Mouse (Mus musculus) c-Kit-positive CD71-positive TER-119-positive erythroid progenitor cells, embryonic 14.5 days (primary cell): Measurements from ENCODE around the gene Rpp21.
"Not testable (repeated sequence)": the region's sequence is repeated elsewhere in the genome, so short reads cannot be mapped to it uniquely, and the experiment has no call there.

Experiments
- DNase-seq: peaks from one replicate; pipeline ENCODE4 v3.0.0-alpha.2; 2013; ENCODE audit warnings: low spot score

The Rpp21 gene

DNA sequence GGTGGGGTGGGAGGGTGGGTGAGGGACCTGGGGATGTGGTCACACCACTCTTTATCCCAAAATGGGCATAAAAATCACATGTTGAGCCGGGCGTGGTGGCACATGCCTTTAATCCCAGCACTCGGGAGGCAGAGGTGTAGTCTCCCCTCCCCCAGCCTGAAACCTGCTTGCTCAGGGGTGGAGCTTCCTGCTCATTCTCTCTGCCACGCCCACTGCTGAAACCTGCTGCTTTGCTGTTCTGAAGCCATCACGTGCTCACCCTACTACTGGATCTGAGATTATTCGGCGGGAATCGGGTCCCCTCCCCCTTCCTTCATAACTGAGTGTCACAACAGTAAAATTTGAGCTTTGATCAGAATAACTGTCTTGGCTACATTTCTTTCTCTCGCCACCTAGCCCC is 22.6 kb downstream of the Rpp21 start:
- not testable (repeated sequence) for DNase-seq

DNA sequence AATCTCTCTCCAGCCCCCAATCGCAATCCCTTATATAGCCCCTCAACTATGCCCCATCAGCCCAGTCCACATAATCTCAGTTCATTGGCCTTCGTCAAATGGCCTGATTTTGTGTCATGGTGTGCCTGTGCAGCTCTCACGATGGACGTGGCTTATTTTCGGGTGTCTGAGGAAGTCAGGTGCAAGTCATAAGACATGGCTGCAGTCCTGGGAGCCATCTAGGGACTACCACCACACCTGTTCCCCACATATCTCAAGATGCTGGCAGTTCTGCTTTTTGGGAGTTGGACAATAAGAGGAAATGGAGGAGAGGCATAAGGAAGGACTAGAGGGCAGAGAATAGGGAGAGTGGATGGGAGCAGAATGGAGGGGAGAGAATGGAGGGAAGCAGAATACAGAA is 24.3 kb downstream of the Rpp21 start:
- DNase-seq = no peak

DNA sequence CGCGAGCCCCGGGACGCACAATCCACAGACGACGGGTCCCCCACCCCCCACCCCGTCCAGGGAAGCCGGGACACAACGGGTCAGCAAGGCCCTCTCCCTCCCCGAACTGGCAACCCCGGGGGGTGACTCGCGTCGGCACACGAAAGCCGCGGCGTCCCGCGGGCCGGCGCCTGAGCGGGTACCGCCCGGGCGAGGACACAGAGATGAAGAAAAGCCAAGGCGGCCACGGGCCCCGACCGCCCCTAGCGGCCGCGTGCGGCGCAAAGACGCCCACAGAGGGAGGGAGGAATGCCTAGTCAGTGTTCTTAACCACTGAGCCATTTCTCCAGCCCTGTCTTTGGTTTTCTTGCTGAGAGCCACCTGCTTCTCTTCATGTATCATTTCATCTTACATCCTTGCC is 26.6 kb downstream of the Rpp21 start:
- peak; percentile 99 for DNase-seq

DNA sequence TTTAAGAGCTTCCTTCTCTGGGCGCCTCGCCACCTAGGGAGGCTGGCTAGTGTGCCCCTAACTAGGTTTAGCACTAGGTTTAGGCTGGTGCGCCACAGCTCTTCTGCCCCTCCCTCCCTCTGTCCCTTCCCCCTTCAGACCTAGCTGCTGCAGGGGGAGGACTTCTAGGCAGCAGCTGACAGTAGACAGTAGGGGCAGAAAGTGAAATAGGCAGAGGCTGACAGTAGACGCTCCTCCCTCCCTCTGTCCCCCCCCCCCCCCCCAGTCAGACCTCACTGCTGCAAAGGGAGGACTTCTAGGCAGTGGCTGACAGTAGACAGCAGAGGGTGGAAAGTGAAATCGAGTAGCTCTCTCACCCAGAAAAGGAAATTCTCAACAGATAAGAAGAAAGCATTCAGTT is 28.8 kb downstream of the Rpp21 start:
- no peak for DNase-seq

DNA sequence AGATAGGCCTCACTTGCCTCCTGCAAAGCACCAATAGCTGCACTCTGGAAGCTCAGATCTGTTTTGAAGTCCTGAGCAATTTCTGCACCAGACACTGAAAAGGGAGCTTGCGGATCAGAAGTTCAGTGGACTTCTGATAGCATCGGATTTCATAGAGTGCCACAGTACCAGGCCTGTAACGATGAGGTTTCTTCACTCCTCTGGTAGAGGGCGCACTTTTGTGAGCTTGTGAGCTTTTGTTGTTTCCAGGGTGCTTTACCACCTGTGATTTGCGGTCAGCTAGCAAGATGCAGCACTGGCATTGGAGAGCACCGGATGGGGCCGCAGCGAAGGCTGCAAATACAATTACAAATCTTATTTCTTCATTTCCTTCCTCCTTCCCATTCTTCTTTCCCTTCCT is 30.9 kb downstream of the Rpp21 start:
- no peak for DNase-seq

DNA sequence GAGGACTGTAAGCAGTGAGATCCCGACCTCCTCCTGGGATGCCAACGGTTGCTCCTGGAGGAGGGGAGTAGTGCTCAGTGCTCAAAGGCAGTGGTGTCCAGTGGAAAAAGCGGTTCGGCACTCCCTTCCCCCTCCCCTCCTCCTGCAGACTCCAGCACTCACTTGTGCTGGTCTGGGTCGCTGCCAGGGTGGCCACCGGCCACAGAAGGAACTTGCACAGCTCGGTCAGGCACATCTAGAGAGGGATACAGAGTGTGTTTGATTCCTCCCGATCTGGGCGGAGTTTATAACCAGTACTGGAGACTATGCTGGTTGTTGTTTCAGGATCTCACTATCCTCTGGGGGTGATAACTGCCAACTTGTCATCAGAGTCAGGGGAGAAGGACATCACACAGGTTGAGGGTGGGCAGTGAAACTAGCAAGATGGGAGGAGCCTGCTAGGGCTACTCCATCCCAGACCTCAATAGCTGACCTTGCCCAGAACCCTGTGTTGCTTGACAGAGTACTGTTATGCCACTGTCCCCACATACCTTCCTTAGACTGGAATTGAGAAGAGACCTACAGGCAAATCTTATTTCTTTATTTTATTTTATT is 32.5 kb downstream of the Rpp21 start:
- DNase-seq = no peak

DNA sequence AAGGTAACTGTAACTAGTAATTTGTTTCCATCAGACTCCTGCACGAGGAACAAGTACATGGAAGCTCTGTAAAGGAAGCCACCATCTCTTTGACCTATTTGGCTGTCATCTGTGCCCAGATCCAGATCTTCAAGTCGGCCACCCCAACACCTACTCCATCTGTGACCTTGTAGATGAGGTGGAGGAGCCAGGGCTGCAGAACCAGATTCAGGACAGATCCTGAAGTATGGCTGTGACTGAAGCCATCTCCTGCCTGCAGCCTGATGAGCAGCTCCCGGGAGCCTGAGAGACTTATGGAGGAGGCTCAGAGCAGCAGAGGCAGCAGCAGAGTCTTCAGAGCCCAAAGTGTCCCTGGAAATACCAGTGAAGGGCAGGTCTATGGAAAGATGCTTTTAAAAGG is 33.4 kb downstream of the Rpp21 start:
- DNase-seq = no peak

DNA sequence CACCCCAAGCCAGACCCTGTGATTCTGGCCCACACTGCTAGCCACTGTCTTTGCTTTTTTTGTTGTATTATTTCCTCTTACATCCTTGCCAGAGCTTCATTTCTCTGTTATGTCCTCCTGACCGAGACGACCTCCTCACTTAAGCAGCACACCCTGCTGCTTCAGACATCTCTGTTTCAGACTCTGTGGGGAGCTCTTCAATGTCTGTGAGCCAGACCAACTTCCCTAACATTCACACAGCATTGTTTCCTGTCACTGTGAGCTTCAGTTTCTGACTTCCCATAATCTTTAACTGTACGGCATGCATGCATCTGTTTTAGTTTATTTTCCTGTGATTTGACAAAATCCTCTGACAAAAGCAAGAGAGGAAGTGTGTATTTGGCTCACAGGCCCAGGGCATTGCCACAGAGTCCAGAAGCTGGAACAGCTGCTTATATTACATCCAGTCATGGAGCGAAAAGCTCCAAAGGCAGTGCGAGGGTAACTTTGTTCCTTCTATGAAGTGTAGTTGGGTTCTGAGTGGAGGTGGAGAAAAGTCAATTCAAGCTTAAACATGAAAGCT is 39.2 kb downstream of the Rpp21 start:
- no peak for DNase-seq

DNA sequence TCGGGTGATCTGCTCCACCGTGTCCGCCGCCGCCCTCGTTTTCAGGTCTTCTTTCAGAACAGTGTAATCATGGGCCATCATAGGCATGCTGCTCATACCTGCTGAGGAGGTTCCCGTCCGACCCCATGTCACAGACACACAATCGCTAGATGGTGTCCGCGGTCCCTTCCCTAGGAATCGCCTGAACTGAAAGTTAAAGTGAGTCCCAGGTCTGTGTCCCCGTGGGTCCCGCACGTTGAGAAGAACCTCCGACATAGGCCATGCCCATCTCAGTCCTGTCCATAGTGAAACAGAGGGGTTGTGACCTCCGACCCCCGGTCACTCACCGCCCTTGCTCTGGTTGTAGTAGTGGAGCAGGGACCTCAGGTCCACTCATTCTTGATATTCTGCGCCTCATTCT is 42.3 kb downstream of the Rpp21 start:
- DNase-seq = no peak

DNA sequence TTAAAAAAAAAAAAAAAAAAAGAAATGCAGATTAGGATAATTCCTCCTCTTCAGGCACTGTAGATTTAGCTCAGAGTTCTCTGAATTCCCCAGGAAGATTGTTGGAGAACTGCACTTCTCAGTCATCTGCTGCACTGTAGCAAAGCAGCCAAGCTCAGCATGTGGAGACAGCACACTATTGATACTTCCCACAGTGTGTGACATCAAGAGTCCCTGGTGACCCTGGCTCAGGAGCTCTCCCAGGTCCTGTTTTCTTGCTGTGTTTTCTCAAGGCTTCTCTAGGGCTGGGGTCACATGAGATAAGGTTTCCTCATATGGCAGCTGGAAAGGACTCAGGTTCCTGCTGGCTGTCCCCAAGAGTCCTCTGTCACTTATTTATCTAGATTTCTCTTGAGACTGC is 51.0 kb downstream of the Rpp21 start:
- no peak for DNase-seq

DNA sequence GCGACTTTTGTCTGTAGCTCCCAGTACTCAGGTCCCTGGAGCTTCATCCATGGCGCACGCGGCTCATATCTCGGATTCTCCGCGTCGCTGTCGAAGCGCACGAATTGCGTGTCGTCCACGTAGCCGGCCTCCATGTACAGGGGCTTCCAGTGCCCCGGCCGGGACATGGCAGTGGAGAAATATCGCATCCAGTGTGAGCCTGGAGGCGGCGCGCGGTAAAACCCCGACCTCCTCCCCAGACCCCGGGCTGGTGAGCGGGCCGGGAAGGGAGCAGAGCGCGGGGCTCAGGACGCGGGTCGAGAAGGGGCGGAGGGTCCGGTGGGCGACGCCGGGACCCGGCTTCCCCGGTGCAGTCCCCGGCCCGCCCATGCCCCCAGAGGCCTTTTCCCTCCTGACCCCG is 52.0 kb downstream of the Rpp21 start:
- no peak for DNase-seq
